Comparison of ENCODE assay signal across 8 mouse cellular contexts in genomic region chr2:68782268-68783132, GRCm38 (mm10).
DNase-seq lines count a peak whose midpoint lies in the region; ATAC-seq and TF ChIP-seq lines count a peak whose summit lies in the region.

No protein-coding gene starts in this region.

- TF ChIP-seq CTCF in forebrain, postnatal 0 days (IDR thresholded peaks at IDR 0.05; ENCODE audit: low read depth): no peak

- H3K9ac ChIP-seq in lung, embryonic 16.5 days (ENCODE audit: low read length): no peak overlapping the region
- no peak overlapping the region for H3K9ac ChIP-seq in forebrain, postnatal 0 days

- peaks cover 7% of the 10 kb centered on the region for H3K4me1 ChIP-seq in lung, embryonic 16.5 days (replicated peaks; ENCODE audit: control insufficient read depth, insufficient read depth, low read length)
- no peaks in the 10 kb centered on the region for H3K4me1 ChIP-seq in forebrain, postnatal 0 days (ENCODE audit: insufficient read depth)

- H3K36me3 ChIP-seq in lung, embryonic 16.5 days (ENCODE audit: control insufficient read depth, insufficient read depth, low read length): no peaks in the 10 kb centered on the region
- no peaks in the 10 kb centered on the region for H3K36me3 ChIP-seq in forebrain, postnatal 0 days (ENCODE audit: insufficient read depth)

- no peak for DNase-seq in lung, postnatal 4 days
- DNase-seq in kidney, postnatal 10 days: peak; percentile 37
- no peak for DNase-seq in cerebellum, postnatal 10 days
- no peak for DNase-seq in forebrain, postnatal 0 days
- no peak for DNase-seq in gastrocnemius, postnatal 4 days (ENCODE audit: low spot score in 2 of 2)

- H3K4me2 ChIP-seq in lung, embryonic 16.5 days (ENCODE audit: low read depth, low read length): peak overlapping the region; percentile 44
- H3K4me2 ChIP-seq in forebrain, postnatal 0 days (ENCODE audit: low read depth): no peak overlapping the region

- WGBS in lung, embryonic 16.5 days: 22% methylated on average over 16 of the region's 16 CpGs
- WGBS in forebrain, postnatal 0 days: 57% methylated on average over 16 of the region's 16 CpGs

- H3K9me3 ChIP-seq in lung, embryonic 16.5 days (ENCODE audit: control insufficient read depth, low read length): no peaks in the 10 kb centered on the region
- no peaks in the 10 kb centered on the region for H3K9me3 ChIP-seq in forebrain, postnatal 0 days (ENCODE audit: low read length)

- peak; percentile 45; the same call in 1 of the 2 replicates for ATAC-seq in lung, embryonic 16.5 days (ENCODE audit: low read depth)
- ATAC-seq in granulocyte monocyte progenitor cell, adult 5-6 weeks (replicated peaks; ENCODE audit: poor library complexity, severe bottlenecking): peak; percentile 70
- 0 out of 2 replicates have a peak, but pooled peaks have one; percentile 7 for ATAC-seq in monocyte, adult 5-6 weeks (replicated peaks; ENCODE audit: insufficient number of reproducible peaks, low FRiP score, low TSS enrichment, poor library complexity, severe bottlenecking)
- no peak for ATAC-seq in forebrain, postnatal 0 days

- 0 out of 2 replicates have a peak overlapping the region, but pooled peaks have one; percentile 2 for H3K27ac ChIP-seq in lung, embryonic 16.5 days (ENCODE audit: low read length)
- no peak overlapping the region for H3K27ac ChIP-seq in forebrain, postnatal 0 days (ENCODE audit: low read depth, low read length)

- peak overlapping the region; percentile 32 for H3K4me3 ChIP-seq in lung, embryonic 16.5 days (ENCODE audit: low read length)
- H3K4me3 ChIP-seq in forebrain, postnatal 0 days (ENCODE audit: low read depth, low read length): no peak overlapping the region

- H3K27me3 ChIP-seq in lung, embryonic 16.5 days (ENCODE audit: control insufficient read depth, insufficient read depth, low read depth, low read length): no peaks in the 10 kb centered on the region
- H3K27me3 ChIP-seq in forebrain, postnatal 0 days (ENCODE audit: insufficient read depth, low read length): no peaks in the 10 kb centered on the region
